Mouse (Mus musculus) heart, adult 2 months (tissue): ENCODE data around the gene Trmt10b. TPM values are rescaled to one million over a fixed set of nuclear protein-coding genes. Genes with fewer than 3 reads are reported as not detected.

Experiments used
- DNase-seq, 2 experiments: peaks; one replicate each; pipeline ENCODE4 v3.0.0; 2021
- H3K27ac ChIP-seq: fragments of 200-600 bp; 2 replicates; pipeline ENCODE4 v1.8.1; 2022
- H3K27me3 ChIP-seq: fragments of 200-500 bp; 2 replicates; pipeline ENCODE4 v1.6.1; 2012; ENCODE audit warnings: mild to moderate bottlenecking, low read length, inconsistent platforms, mixed read lengths; ENCODE audit not compliant: control insufficient read depth, insufficient read depth
- H3K36me3 ChIP-seq: fragments of 200-500 bp; 2 replicates; pipeline ENCODE4 v1.6.1; 2012; ENCODE audit warnings: low read length, inconsistent platforms; ENCODE audit not compliant: control insufficient read depth, insufficient read depth
- H3K4me1 ChIP-seq: fragments of 200-500 bp; 2 replicates; pipeline ENCODE4 v1.6.1; 2011; ENCODE audit warnings: low read length; ENCODE audit not compliant: control insufficient read depth, insufficient read depth
- H3K4me3 ChIP-seq: fragments of 200-600 bp; 2 replicates; pipeline ENCODE4 v1.8.1; 2022
- H3K79me2 ChIP-seq: fragments of 200-500 bp; replicated peaks from 2 replicates; pipeline ENCODE4 v1.6.1; 2012; ENCODE audit warnings: mild to moderate bottlenecking, inconsistent platforms, low read length, moderate library complexity, mixed read lengths; ENCODE audit not compliant: control insufficient read depth, insufficient read depth
- H3K9ac ChIP-seq: fragments of 200-500 bp; 2 replicates; pipeline ENCODE4 v1.6.1; 2012; ENCODE audit warnings: low read depth, mild to moderate bottlenecking, control low read depth, inconsistent platforms, low read length, mixed read lengths
- CTCF ChIP-seq: fragments of 200-600 bp; IDR thresholded peaks from 2 replicates; pipeline ENCODE4 v1.8.1; 2022; ENCODE audit warnings: antibody characterized with exemption, mild to moderate bottlenecking, moderate library complexity
- EP300 ChIP-seq: fragments of 200-500 bp; IDR thresholded peaks from 2 replicates; pipeline ENCODE4 v1.6.1; 2011; ENCODE audit warnings: low read depth, low read length, control low read depth; ENCODE audit not compliant: insufficient read depth
- POLR2A ChIP-seq: fragments of 200-500 bp; IDR thresholded peaks from 2 replicates; pipeline ENCODE4 v1.6.1; 2011; ENCODE audit warnings: mild to moderate bottlenecking, low read depth, low read length, control low read depth; ENCODE audit not compliant: insufficient read depth
- WGBS: fragments of 180-500 bp; shearing (Covaris S2); methylation state at CpG from one replicate; pipeline ENCODE4 v1.1.7; 2018; 5-methylcytosine and 5-hydroxymethylcytosine counted together
- intact Hi-C: fragments of 180-260 bp; cut with DNase I; formaldehyde crosslinking; loops from one replicate; pipeline ENCODE4 v1.15.1; 2025
- polyA plus RNA-seq: library from polyadenylated mRNA; depleted of rRNA; stranded (reverse); fragments of >200 nt; gene quantifications from 2 replicates; pipeline ENCODE4 v1.2.3, GENCODE M21; 2012; rRNA removed
- total RNA-seq, 2 experiments: library from RNA; stranded (reverse); gene quantifications; 2 replicates each; pipeline ENCODE4 v1.2.3; 2021

Gene Trmt10b
- total and polyA plus RNA-seq, 3 experiments, result 2.7 to 4.3 (median 4.1) TPM

GRCm38 (mm10) chr4:45342286-45343155, 45.6 kb downstream of the Trmt10b start, which contains the start of gene Exosc3:
Exosc3 (minus strand) TSS chr4:45342732.
- Histone ChIP-seq H3K9ac (peak within 1 kb of the TSS; percentile 92), H3K79me2 (peaks cover 5% of the 10 kb centered on the region), H3K4me3 (peak within 1 kb of the TSS; percentile 78), H3K27me3 (no peaks in the 10 kb centered on the region), H3K36me3 (peaks cover 13% of the 10 kb centered on the region), H3K4me1 (peaks cover 7% of the 10 kb centered on the region), H3K27ac (peak within 1 kb of the TSS; percentile 90)
- no peak for TF ChIP-seq EP300
- no peak for TF ChIP-seq POLR2A
- TF ChIP-seq CTCF, result no peak
- intact Hi-C loops, result loop anchor here (1.0 to 2.0 kb wide), 2 partner anchors 66 to 188 kb away; partner anchors contain the start of gene Slc25a51
- DNase-seq, result no peak
- under 1% methylated on average over 74 of the region's 76 CpGs for WGBS

- Histone ChIP-seq H3K27me3 (no peaks in the 10 kb centered on the region), H3K79me2 (no peaks in the 10 kb centered on the region; the same call in 1 of the 2 replicates), H3K4me1 (no peaks in the 10 kb centered on the region; the same call in 1 of the 2 replicates), H3K9ac (no peak overlapping the region), H3K27ac (no peak overlapping the region), H3K36me3 (peaks cover 5% of the 10 kb centered on the region), H3K4me3 (no peak overlapping the region)
- intact Hi-C loops, result no loop called here
- DNase-seq, result no peak
- TF ChIP-seq EP300 (no peak), CTCF (no peak), POLR2A (no peak)
- 85% methylated on average over 3 of the region's 3 CpGs for WGBS
Observed at GRCm38 (mm10) chr4:45356653-45357052, 59.7 kb downstream of the Trmt10b start.

Other genes starting within 250 kb of the Trmt10b start
- 10 to 100 TPM in 1 of 2 experiments, 1 to 10 TPM in 1; 9.4 to 10.2 TPM for gene Fbxo10, start 212.5 kb upstream of the Trmt10b start, total RNA-seq
- gene Fbxo10, start 212.5 kb upstream of the Trmt10b start, polyA plus RNA-seq, result 16.7 and 22.1 TPM in 2 replicates
- 100 to 1,000 TPM; 213 to 237 TPM for gene Tomm5, start 189.0 kb upstream of the Trmt10b start, total RNA-seq
- gene Tomm5, start 189.0 kb upstream of the Trmt10b start, polyA plus RNA-seq, result 205 and 285 TPM in 2 replicates
- gene Frmpd1, start 112.3 kb upstream of the Trmt10b start, total RNA-seq, result under 1 TPM; 0.34 to 0.55 TPM
- gene Frmpd1, start 112.3 kb upstream of the Trmt10b start, polyA plus RNA-seq, result 0.41 and 0.47 TPM in 2 replicates
- 10 to 100 TPM; 10.8 to 11.3 TPM for gene Dcaf10, start 45.0 kb downstream of the Trmt10b start, total RNA-seq
- 4.2 and 7.4 TPM in 2 replicates for gene Dcaf10, start 45.0 kb downstream of the Trmt10b start, polyA plus RNA-seq
- gene Exosc3, start 45.6 kb downstream of the Trmt10b start, total RNA-seq, result 10 to 100 TPM; 14.3 to 15.8 TPM
- 8.8 and 9.6 TPM in 2 replicates for gene Exosc3, start 45.6 kb downstream of the Trmt10b start, polyA plus RNA-seq
- gene Slc25a51, start 111.6 kb downstream of the Trmt10b start, total RNA-seq, result 100 to 1,000 TPM; 103 to 123 TPM
- gene Slc25a51, start 111.6 kb downstream of the Trmt10b start, polyA plus RNA-seq, result 68.9 and 81.6 TPM in 2 replicates
- 10 to 100 TPM; 27.2 to 43.0 TPM for gene Shb, start 235.3 kb downstream of the Trmt10b start, total RNA-seq
- gene Shb, start 235.3 kb downstream of the Trmt10b start, polyA plus RNA-seq, result 19.2 and 19.4 TPM in 2 replicates